Mouse (Mus musculus) CH12.LX (cell line): ENCODE results near the gene Abca7. TPM values are rescaled to one million over a fixed set of nuclear protein-coding genes. Genes with fewer than 3 reads are reported as not detected.

Experiments
- DNase-seq: peaks from one replicate; pipeline ENCODE4 v3.0.0-alpha.2; 2013; ENCODE audit errors: extremely low read depth
- H3K27ac ChIP-seq: 2 replicates; pipeline ENCODE4 v1.5.1; 2012; ENCODE audit warnings: low read depth, mild to moderate bottlenecking, control low read depth, moderate library complexity; ENCODE audit not compliant: insufficient read depth
- H3K27me3 ChIP-seq: replicated peaks from 2 replicates; pipeline ENCODE3; 2012; ENCODE audit warnings: inconsistent platforms
- H3K36me3 ChIP-seq, 2 experiments: replicated peaks in 1 of 2; 2 replicates each; pipeline versions ENCODE3 to v1.6.1; 2012; ENCODE audit warnings: inconsistent platforms in 1 of 2, low read length in 1 of 2, mild to moderate bottlenecking in 1 of 2, mixed read lengths in 1 of 2, moderate library complexity in 1 of 2; ENCODE audit not compliant: control insufficient read depth in 1 of 2, insufficient read depth in 1 of 2
- H3K4me1 ChIP-seq, 2 experiments: 2 replicates each; pipeline ENCODE4 v1.6.1; 2012; ENCODE audit warnings: inconsistent platforms in 1 of 2, moderate library complexity in 1 of 2; ENCODE audit not compliant: insufficient read depth in 2 of 2, control insufficient read depth in 1 of 2
- H3K4me2 ChIP-seq: 2 replicates; pipeline ENCODE4 v1.6.1; 2012; ENCODE audit warnings: low read depth, mild to moderate bottlenecking, control low read depth; ENCODE audit not compliant: poor library complexity, insufficient read depth, severe bottlenecking
- H3K4me3 ChIP-seq, 3 experiments: fragments of 150-350 bp in 1 of 3; sonication (generic) in 1 of 3; replicated peaks in 1 of 3; 2 replicates each; pipeline versions ENCODE3 to v1.5.1; 2011 to 2012; ENCODE audit warnings: low read depth in 2 of 3, low read length in 2 of 3, mild to moderate bottlenecking in 2 of 3, moderate library complexity in 2 of 3, control low read depth in 1 of 3, improper control_type of control experiment in 1 of 3, inconsistent platforms in 1 of 3, mixed read lengths in 1 of 3; ENCODE audit not compliant: poor library complexity in 1 of 3
- H3K79me2 ChIP-seq: replicated peaks from 2 replicates; pipeline ENCODE4 v1.6.1; 2012; ENCODE audit warnings: mild to moderate bottlenecking, moderate library complexity; ENCODE audit not compliant: control insufficient read depth, poor library complexity, insufficient read depth, severe bottlenecking; ENCODE audit errors: extremely low read depth
- H3K9ac ChIP-seq: 2 replicates; pipeline ENCODE4 v1.6.1; 2012; ENCODE audit warnings: low read depth, mild to moderate bottlenecking, control low read depth, moderate library complexity; ENCODE audit not compliant: insufficient read depth
- H3K9me3 ChIP-seq: replicated peaks from 2 replicates; pipeline ENCODE3; 2012; ENCODE audit warnings: low read length, inconsistent platforms, mixed read lengths
- BHLHE40 ChIP-seq: IDR thresholded peaks from 2 replicates; pipeline ENCODE4 v1.6.1; 2011; ENCODE audit warnings: mild to moderate bottlenecking, low read depth, low read length, improper control_type of control experiment
- CHD1 ChIP-seq: IDR thresholded peaks from 2 replicates; pipeline ENCODE4 v1.6.1; 2012; ENCODE audit warnings: low read depth, low read length, improper control_type of control experiment, inconsistent platforms
- CHD2 ChIP-seq: IDR thresholded peaks from 2 replicates; pipeline ENCODE4 v1.6.1; 2011; ENCODE audit warnings: low read length, improper control_type of control experiment
- CTCF ChIP-seq, 2 experiments: IDR thresholded peaks in 1 of 2; conservative IDR thresholded peaks in 1 of 2; 2 replicates each; pipeline ENCODE4 v1.5.1; 2011 to 2012; ENCODE audit warnings: low read depth in 2 of 2, low read length in 2 of 2, improper control_type of control experiment in 1 of 2, inconsistent platforms in 1 of 2, mild to moderate bottlenecking in 1 of 2, moderate library complexity in 1 of 2
- ELF1 ChIP-seq: IDR thresholded peaks from 2 replicates; pipeline ENCODE4 v1.6.1; 2014; ENCODE audit warnings: low read depth, mild to moderate bottlenecking, inconsistent platforms, low read length, improper control_type of control experiment
- EP300 ChIP-seq: IDR thresholded peaks from 2 replicates; pipeline ENCODE4 v1.6.1; 2011; ENCODE audit warnings: low read length, improper control_type of control experiment
- ETS1 ChIP-seq: conservative IDR thresholded peaks from 2 replicates; pipeline ENCODE4 v1.6.1; 2012; ENCODE audit warnings: low read depth, mild to moderate bottlenecking, inconsistent platforms, low read length, improper control_type of control experiment, moderate library complexity
- HCFC1 ChIP-seq: IDR thresholded peaks from 2 replicates; pipeline ENCODE4 v1.6.1; 2012; ENCODE audit warnings: low read depth, mild to moderate bottlenecking, inconsistent platforms, low read length, improper control_type of control experiment
- IRF4 ChIP-seq: IDR thresholded peaks from 2 replicates; pipeline ENCODE4 v1.6.1; 2014; ENCODE audit warnings: low read depth, mild to moderate bottlenecking, inconsistent platforms, low read length, improper control_type of control experiment
- JUND ChIP-seq: conservative IDR thresholded peaks from 2 replicates; pipeline ENCODE4 v1.6.1; 2011; ENCODE audit warnings: low read depth, low read length, improper control_type of control experiment
- KAT2A ChIP-seq: IDR thresholded peaks from 2 replicates; pipeline ENCODE4 v1.6.1; 2012; ENCODE audit warnings: low read length, improper control_type of control experiment, inconsistent platforms; ENCODE audit not compliant: insufficient replicate concordance
- MAFK ChIP-seq: IDR thresholded peaks from 2 replicates; pipeline ENCODE4 v1.6.1; 2011; ENCODE audit warnings: low read length, improper control_type of control experiment; ENCODE audit not compliant: insufficient replicate concordance
- MAX ChIP-seq: IDR thresholded peaks from 2 replicates; pipeline ENCODE4 v1.6.1; 2011; ENCODE audit warnings: low read length, improper control_type of control experiment
- MAZ ChIP-seq: IDR thresholded peaks from 2 replicates; pipeline ENCODE4 v1.6.1; 2012; ENCODE audit warnings: low read depth, mild to moderate bottlenecking, inconsistent platforms, low read length, improper control_type of control experiment, moderate library complexity
- MEF2A ChIP-seq: IDR thresholded peaks from 2 replicates; pipeline ENCODE4 v1.6.1; 2014; ENCODE audit warnings: low read depth, mild to moderate bottlenecking, inconsistent platforms, low read length, improper control_type of control experiment, borderline replicate concordance
- MXI1 ChIP-seq: IDR thresholded peaks from 2 replicates; pipeline ENCODE4 v1.6.1; 2011; ENCODE audit warnings: mild to moderate bottlenecking, low read depth, low read length, improper control_type of control experiment
- MYC ChIP-seq: IDR thresholded peaks from 2 replicates; pipeline ENCODE4 v1.6.1; 2011; ENCODE audit warnings: low read depth, mild to moderate bottlenecking, improper control_type of control experiment, low read length
- NELFE ChIP-seq: IDR thresholded peaks from 2 replicates; pipeline ENCODE4 v1.6.1; 2011; ENCODE audit warnings: low read depth, low read length, improper control_type of control experiment
- NRF1 ChIP-seq: IDR thresholded peaks from 2 replicates; pipeline ENCODE4 v1.6.1; 2014; ENCODE audit warnings: low read depth, mild to moderate bottlenecking, inconsistent platforms, low read length, improper control_type of control experiment, moderate library complexity
- POLR2A ChIP-seq: IDR thresholded peaks from 2 replicates; pipeline ENCODE4 v1.6.1; 2011; ENCODE audit warnings: low read depth, mild to moderate bottlenecking, improper control_type of control experiment, low read length
- POLR2AphosphoS2 ChIP-seq: IDR thresholded peaks from 2 replicates; pipeline ENCODE4 v1.6.1; 2011; ENCODE audit warnings: low read depth, low read length, improper control_type of control experiment
- RCOR1 ChIP-seq: conservative IDR thresholded peaks from 2 replicates; pipeline ENCODE4 v1.6.1; 2012; ENCODE audit warnings: low read depth, mild to moderate bottlenecking, inconsistent platforms, low read length, improper control_type of control experiment
- SIN3A ChIP-seq: IDR thresholded peaks from 2 replicates; pipeline ENCODE4 v1.6.1; 2012; ENCODE audit warnings: low read length, improper control_type of control experiment, inconsistent platforms
- TBP ChIP-seq: conservative IDR thresholded peaks from 2 replicates; pipeline ENCODE4 v1.6.1; 2011; ENCODE audit warnings: low read depth, low read length, improper control_type of control experiment
- TCF12 ChIP-seq: IDR thresholded peaks from 2 replicates; pipeline ENCODE4 v1.6.1; 2014; ENCODE audit warnings: low read depth, mild to moderate bottlenecking, inconsistent platforms, low read length, improper control_type of control experiment
- UBTF ChIP-seq: IDR thresholded peaks from 2 replicates; pipeline ENCODE4 v1.6.1; 2012; ENCODE audit warnings: low read depth, mild to moderate bottlenecking, inconsistent platforms, low read length, improper control_type of control experiment, moderate library complexity
- USF1 ChIP-seq: IDR thresholded peaks from 2 replicates; pipeline ENCODE4 v1.6.1; 2014; ENCODE audit warnings: low read depth, mild to moderate bottlenecking, inconsistent platforms, low read length, improper control_type of control experiment
- USF2 ChIP-seq: conservative IDR thresholded peaks from 2 replicates; pipeline ENCODE4 v1.6.1; 2011; ENCODE audit warnings: low read depth, low read length, improper control_type of control experiment
- ZC3H11A ChIP-seq: IDR thresholded peaks from 2 replicates; pipeline ENCODE4 v1.6.1; 2012; ENCODE audit warnings: low read depth, mild to moderate bottlenecking, inconsistent platforms, low read length, improper control_type of control experiment
- ZKSCAN1 ChIP-seq: IDR thresholded peaks from 2 replicates; pipeline ENCODE4 v1.6.1; 2012; ENCODE audit warnings: low read depth, inconsistent platforms, low read length, improper control_type of control experiment, borderline replicate concordance
- ZMIZ1 ChIP-seq: IDR thresholded peaks from 2 replicates; pipeline ENCODE4 v1.6.1; 2012; ENCODE audit warnings: low read depth, mild to moderate bottlenecking, inconsistent platforms, low read length, improper control_type of control experiment
- dilution Hi-C: fragments of 300-500 bp; cut with MboI; formaldehyde crosslinking; loops from 2 replicates; pipeline ENCODE4 v1.14.3; 2020; ENCODE audit warnings: low sequenced_read_pairs; ENCODE audit not compliant: extremely low pct_unique_long_range_greater_than_20kb, extremely low pct_ligation_motif_present
- in situ Hi-C: fragments of 300-500 bp; cut with MboI; formaldehyde crosslinking; loops from 3 replicates; pipeline ENCODE4 v1.14.3; 2019; ENCODE audit warnings: low sequenced_read_pairs, low pct_ligation_motif_present, low pct_unique_long_range_greater_than_20kb, mixed read lengths
- polyA plus RNA-seq: library from polyadenylated mRNA; unstranded; fragments of >175 nt; gene quantifications from 2 replicates; pipeline ENCODE4 v1.2.1, GENCODE M21; 2012; ENCODE audit warnings: low read depth; ENCODE audit not compliant: insufficient read length
- total RNA-seq, 2 experiments: library from RNA; depleted of rRNA; stranded (reverse); fragments of 300-350 nt in 1 of 2; fragments of >200 nt in 1 of 2; gene quantifications; 2 replicates each; pipeline ENCODE4 v1.2.3; 2012 to 2014

Abca7 gene
- total and polyA plus RNA-seq, 3 experiments = 2.3 to 7.0 (median 6.1) TPM

DNA sequence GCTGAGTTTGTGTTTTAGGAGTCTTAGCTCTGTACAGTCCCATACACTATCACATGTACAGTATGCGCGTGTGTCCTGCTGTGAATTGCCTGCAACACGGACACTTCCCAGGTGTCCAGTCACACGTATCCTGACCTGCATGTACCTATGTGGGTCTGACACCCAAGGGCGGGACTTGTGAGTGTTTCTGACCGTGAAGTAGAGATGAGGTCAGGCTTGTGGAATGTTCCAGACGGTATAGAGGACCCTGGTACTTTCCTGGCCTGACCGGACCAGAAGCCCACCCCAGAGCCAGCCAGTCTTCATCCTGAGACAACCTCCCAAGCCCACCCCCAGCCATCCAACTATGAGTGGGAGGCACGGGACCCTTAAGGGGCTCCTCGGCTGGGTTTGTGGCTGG lies 19.3 kb downstream of the Abca7 start:
- Histone ChIP-seq H3K4me1 (peaks cover 12 to 34% of the 10 kb centered on the region in 2 experiments), H3K79me2 (peaks cover 8% of the 10 kb centered on the region), H3K9me3 (no peaks in the 10 kb centered on the region), H3K36me3 (peaks cover 37 to 75% of the 10 kb centered on the region in 2 experiments), H3K27me3 (no peaks in the 10 kb centered on the region), H3K27ac (no peak overlapping the region), H3K4me3 (no peak overlapping the region), H3K9ac (no peak overlapping the region), H3K4me2 (no peak overlapping the region)
- DNase-seq = no peak
- in situ Hi-C loops (no loop called here), dilution Hi-C loops (no loop called here)
- TF ChIP-seq JUND (no peak), HCFC1 (no peak), POLR2AphosphoS2 (no peak), NRF1 (no peak), CHD1 (no peak), CTCF (conservative IDR thresholded peaks at IDR 0.05 in 1 of 2, IDR thresholded peaks at IDR 0.05 in 1 of 2; ENCODE audit: low read depth in 2 of 2, low read length in 2 of 2) (no peak), TBP (no peak), ZC3H11A (no peak), MXI1 (no peak), POLR2A (no peak), IRF4 (no peak), BHLHE40 (no peak), ELF1 (no peak), USF2 (no peak), ZKSCAN1 (no peak), MEF2A (no peak)

DNA sequence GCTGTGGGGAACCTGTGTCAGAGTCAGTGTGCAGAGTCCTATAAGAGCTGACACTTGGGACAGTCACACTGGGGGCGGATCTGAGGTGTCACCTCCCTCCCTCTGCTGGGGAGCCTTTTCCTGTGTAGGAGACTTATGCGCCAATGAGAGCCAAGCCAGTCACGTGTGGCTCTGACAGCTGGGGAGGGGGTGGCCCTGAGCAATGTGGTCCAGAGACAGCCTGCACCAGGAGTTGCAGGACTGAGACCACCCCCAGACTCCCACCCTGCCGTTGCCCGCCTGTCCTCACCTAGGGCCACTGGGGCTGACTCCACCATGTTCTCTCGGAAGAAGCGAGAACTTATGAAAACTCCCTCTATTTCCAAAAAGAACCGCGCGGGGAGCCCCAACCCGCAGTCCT lies 20.2 kb downstream of the Abca7 start, which contains the start of gene Arhgap45:
Gene Arhgap45 (plus strand): TSS at position 143 of the 400 bp plus-strand sequence.
- no peaks in the 10 kb centered on the region for H3K9me3 ChIP-seq
- peak within 1 kb of the TSS; percentile 44 for H3K27ac ChIP-seq
- in situ Hi-C loops = no loop called here
- no peaks in the 10 kb centered on the region for H3K27me3 ChIP-seq
- peak within 1 kb of the TSS; percentile 86 for H3K9ac ChIP-seq
- peak within 1 kb of the TSS; percentile 77 to 81 (median 80) for H3K4me3 ChIP-seq
- DNase-seq = peak; percentile 88
- dilution Hi-C loops = no loop called here
- peaks cover 12 to 34% of the 10 kb centered on the region in 2 experiments for H3K4me1 ChIP-seq
- peaks cover 41 to 75% of the 10 kb centered on the region in 2 experiments for H3K36me3 ChIP-seq
- peak within 1 kb of the TSS; percentile 85 for H3K4me2 ChIP-seq
- H3K79me2 ChIP-seq = peaks cover 8% of the 10 kb centered on the region
- TF ChIP-seq MAZ (peak; percentile 94), RCOR1 (no peak), NRF1 (no peak), ZMIZ1 (no peak), MEF2A (peak; percentile 46; the same call in 1 of the 2 replicates), NELFE (0 out of 2 replicates have a peak, but pooled peaks have one; percentile 48), UBTF (no peak), CHD2 (no peak), TBP (0 out of 2 replicates have a peak, but pooled peaks have one; percentile 57), MAX (peak; percentile 95), SIN3A (peak; percentile 95), IRF4 (peak; percentile 43; the same call in 1 of the 2 replicates), JUND (0 out of 2 replicates have a peak, but pooled peaks have one; percentile 3), TCF12 (peak; percentile 75), HCFC1 (peak; percentile 50; the same call in 1 of the 2 replicates), USF2 (peak; percentile 91), USF1 (peak; percentile 92), ZKSCAN1 (no peak), BHLHE40 (peak; percentile 98), MYC (peak; percentile 80; the same call in 1 of the 2 replicates), ETS1 (peak; percentile 55), MXI1 (peak; percentile 95), CTCF (conservative IDR thresholded peaks at IDR 0.05 in 1 of 2, IDR thresholded peaks at IDR 0.05 in 1 of 2; ENCODE audit: low read depth in 2 of 2, low read length in 2 of 2) (no peak), POLR2A (peak; percentile 56; the same call in 1 of the 2 replicates), MAFK (no peak), EP300 (no peak), KAT2A (no peak)
